Mouse (Mus musculus) kidney, adult 18-20 months (tissue): ENCODE measurements around the gene Specc1l.
"Not testable (repeated sequence)": the region's sequence is repeated elsewhere in the genome, so short reads cannot be mapped to it uniquely, and the experiment has no call there.

Experiments used
- DNase-seq: peaks from one replicate; pipeline ENCODE4 v3.0.0; 2021

The Specc1l gene

GRCm38 (mm10) chr10:75320321-75320720 lies 108.4 kb downstream of the Specc1l start:
- DNase-seq = no peak

DNA sequence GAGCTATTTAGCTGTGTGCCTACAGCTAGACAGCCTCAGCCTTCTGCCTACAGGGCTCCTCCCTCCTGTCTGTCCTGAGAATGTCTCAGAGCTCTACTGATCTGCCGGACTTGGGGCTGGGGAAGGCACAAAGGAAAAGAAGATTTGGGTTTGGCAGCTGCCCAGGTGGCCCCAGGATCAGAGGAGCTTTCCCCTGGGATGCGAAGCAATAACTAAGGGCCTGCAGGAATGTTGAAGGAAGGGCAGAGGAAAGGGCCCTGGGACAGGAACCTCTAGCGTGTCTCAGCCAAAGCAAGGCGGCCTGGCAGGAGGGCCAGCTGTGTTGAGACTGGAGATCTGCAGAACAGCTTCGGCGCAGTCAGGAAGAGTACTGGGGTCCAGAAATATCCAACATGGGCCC lies 111.1 kb downstream of the Specc1l start:
- DNase-seq = no peak

DNA sequence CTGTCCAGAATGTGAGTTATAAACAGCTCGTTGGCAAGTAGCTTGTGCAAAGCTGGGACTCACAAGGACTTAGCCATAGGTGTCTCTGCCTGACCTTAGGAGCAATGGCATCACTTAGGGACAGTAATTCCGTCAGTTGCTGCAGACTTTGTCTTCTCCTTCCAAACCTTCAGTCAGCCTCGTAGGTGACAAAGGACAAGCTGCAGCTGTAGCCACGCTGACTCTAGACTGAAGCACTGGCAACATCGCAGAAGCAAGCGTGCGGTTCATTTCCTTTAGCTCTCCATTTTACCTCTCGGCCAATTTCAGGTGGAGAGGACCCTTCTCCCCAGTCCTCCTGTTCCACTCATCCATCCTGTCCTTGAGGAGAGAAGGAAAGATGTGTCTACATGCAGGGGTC lies 112.1 kb downstream of the Specc1l start:
- no peak for DNase-seq

DNA sequence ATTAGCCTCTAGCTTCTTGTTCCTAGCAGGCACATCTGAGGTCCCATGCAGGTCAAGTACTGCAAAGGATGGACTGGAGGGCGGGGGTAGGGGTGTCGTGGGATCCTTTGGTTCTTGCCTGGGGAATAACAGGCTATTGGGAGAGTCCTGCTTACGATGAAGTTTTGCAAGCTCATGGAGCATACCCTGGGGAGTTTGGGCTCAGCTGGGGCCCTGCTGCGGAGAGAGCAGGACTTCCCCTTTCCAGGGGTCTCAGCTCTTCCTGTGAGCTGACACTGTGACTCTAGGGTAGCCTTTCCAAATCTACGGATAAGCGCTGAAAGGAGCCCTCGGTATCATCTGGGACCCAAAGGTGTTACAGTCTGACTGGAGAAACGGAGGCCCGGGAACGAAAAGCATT lies 112.5 kb downstream of the Specc1l start:
- DNase-seq = no peak

DNA sequence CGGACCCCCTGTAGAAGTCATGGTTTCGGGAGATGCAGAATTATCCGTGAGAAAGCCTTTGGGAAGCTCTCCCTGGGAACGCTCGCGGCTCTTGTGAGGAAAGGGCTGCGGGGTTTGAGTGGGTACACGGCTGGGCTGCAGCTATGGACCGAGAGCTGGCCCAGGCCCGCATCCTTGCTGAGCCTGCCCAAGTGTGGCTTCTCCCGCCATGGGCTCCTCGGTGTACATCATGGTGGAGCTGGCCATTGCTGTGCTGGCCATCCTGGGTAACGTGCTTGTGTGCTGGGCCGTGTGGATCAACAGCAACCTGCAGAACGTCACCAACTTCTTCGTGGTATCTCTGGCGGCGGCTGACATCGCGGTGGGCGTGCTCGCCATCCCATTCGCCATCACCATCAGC lies 113.9 kb downstream of the Specc1l start:
- no peak for DNase-seq

GRCm38 (mm10) chr10:75326553-75326952 lies 114.7 kb downstream of the Specc1l start:
- DNase-seq = peak; percentile 58

DNA sequence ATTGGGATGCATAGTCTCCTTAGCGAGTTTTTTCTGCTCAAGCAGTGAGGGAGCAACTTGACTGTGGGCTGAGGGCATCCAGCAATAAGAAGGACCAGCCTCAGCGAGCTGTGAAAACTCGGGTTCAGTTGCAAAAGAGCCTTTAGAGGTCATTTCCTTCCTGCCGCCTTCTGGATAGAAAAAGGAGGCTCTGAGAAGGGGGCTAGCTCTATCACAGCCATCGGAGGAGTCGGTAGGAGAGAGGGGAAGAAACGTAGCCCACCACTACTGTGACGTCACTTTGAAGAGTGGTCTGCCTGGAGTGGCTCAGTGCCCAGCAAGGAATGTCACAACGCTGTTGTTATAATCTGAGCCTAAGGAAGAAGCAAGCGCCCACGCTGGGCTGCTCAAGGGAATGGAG lies 115.2 kb downstream of the Specc1l start:
- DNase-seq = no peak

- DNase-seq = no peak
Observed at GRCm38 (mm10) chr10:75328201-75328704, 116.4 kb downstream of the Specc1l start.

DNA sequence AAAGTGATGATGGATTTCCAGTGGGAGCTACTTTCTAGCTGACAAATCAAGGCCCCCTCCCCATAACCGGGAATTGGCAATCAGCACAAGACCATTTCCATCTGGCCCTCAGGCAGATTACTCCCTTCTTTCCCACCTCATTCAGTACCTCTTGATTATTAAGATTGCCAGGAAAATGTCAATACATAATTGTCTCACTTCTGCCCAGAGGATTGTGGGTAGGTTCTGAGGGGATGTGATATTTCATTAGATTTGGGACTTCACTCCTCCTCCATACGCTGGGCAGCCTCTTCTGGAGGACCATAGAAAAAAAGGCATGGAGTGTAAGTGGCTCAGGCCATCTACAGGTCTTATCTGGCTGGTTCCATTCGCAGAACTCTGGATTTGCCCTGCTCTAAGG lies 120.4 kb downstream of the Specc1l start:
- no peak for DNase-seq

- DNase-seq = no peak
Observed at GRCm38 (mm10) chr10:75333176-75333776, 121.4 kb downstream of the Specc1l start.

- no peak for DNase-seq
Observed at GRCm38 (mm10) chr10:75334175-75334574, 122.3 kb downstream of the Specc1l start.

DNA sequence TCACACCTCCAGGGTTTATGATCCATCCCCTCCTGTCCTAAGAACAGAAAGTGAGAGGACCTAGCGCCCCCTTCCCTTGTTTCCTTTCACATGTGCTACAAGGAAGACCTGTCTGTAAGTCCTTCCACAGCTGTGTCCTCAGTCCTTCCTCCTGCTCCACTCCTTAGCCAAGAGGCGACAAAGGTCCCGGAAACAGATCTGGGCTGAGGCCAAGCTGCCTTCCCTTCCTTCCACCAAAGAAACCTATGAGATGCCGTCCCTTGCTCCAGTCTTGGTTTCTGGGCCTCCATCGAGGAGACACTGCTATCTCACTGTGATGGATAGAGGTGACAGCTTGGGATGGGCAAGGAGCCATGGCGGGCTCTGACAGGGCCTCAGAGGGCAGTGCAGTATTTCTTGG lies 123.2 kb downstream of the Specc1l start:
- no peak for DNase-seq

DNA sequence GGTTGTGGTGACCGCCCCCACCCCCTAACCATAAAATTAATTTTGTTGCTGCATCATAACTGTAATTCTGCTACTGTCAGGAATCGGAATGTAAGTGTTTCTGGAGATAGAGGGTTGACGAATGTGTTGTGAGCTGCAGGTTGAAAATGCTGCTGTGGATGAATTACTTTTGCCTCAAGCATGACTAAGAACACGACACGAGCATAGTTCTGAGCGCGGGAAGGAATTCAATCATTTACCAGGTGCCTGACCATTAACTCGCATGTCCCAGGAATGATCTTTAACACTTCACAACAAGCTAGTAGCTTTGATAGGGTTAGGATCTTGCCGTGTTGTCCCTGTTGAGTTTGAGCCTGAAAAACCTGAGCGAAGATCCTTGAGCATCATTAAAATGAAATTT lies 125.4 kb downstream of the Specc1l start:
- DNase-seq = peak; percentile 42

GRCm38 (mm10) chr10:75338852-75339251 lies 127.0 kb downstream of the Specc1l start:
- no peak for DNase-seq

GRCm38 (mm10) chr10:75339377-75339776 lies 127.5 kb downstream of the Specc1l start:
- no peak for DNase-seq

GRCm38 (mm10) chr10:75341936-75342335 lies 130.1 kb downstream of the Specc1l start:
- no peak for DNase-seq

DNA sequence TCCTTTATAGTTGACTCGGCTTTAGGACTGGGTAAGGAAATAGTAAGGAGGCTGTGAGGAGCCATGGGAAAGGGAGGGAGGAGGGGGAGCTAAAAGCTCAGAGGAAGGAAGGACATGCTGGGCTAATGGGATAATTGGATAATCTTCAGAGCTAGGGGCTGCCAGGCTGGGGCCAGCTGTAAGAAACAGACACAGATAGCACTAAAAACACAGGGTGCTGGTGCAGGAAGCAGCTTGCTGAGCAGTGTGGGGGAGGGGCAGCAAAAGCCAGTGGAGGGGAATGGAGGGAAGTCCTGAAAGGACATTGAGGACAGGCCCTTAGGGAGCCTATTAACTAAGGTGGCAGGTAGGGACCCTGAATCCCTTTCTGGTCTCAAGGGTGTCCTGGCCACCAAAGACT lies 132.7 kb downstream of the Specc1l start:
- DNase-seq = not testable (repeated sequence)

DNA sequence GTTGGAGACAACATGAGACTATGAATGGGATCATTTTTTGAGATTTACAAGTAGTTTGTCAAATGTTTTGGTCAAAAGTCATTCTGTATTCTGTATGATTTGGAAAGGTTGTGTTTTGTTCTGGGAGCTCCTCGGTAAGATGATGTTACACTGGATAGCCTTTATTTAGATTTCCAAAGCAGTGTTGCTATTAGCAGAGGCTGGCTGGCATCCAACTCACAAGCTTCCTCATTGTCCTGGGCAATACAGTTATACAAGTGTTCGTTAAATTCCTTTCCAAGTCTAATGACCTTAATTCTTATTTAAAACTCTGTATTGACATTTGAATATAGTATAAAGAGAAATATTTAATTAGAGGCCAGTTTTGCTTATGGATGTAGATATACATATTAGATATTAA lies 133.4 kb downstream of the Specc1l start:
- no peak for DNase-seq

GRCm38 (mm10) chr10:75350564-75350963 lies 138.7 kb downstream of the Specc1l start:
- DNase-seq = no peak

DNA sequence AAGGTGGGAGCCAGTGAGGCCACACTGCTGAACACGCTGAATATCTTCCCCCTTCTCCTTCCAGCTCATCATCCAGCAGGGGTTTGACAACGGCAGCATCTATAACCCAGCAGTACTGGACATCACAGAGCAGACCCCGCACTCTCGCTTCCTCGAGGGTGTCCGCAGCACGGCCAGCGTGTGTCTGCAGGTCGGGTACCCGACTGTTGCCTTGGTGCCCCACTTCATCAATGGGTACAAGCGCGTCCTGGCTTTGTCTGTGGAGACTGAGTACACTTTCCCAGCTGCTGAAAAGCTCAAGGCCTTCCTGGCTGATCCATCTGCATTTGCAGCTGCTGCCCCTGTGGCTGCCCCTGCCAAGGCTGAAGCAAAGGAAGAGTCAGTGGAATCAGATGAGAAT lies 140.7 kb downstream of the Specc1l start:
- DNase-seq = no peak

DNA sequence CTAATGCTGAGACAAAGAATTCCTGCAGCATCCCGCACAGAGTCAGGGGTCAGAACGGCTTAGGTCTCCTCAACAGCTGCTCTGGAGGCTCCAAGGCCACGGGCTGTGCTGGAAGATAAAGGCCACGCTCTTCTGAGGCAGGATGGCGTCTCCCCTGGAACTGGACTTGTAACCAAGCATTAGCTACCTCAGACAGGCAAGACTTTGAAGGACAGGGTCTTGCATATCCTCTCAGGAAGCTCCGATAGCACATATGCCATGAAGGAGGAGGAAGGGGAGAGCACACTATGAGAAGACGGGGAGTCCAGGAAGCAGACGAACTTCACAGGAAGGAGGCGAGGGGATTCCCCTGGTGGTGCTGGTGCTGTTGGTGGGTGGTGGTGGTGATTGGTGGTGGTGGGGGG lies 142.0 kb downstream of the Specc1l start:
- DNase-seq = not testable (repeated sequence)

DNA sequence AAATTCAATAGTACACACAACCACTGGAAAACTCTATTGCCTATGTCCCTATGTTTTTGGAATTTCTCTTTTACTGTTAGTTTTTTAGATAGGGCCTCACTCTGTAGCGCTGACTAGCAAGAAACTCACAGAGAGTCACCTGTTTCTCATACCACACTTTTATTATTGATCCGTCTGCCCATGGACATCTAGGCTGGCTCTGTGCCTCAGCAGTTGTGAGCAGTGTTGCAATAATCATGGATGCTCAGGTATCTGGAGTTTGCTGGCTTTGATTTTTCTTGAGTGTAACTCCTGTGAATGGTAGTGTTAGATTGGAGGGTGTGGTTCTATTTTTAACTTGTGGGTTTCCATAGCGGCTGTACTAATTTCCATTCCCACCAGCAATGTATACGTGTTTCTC lies 143.5 kb downstream of the Specc1l start:
- DNase-seq = no peak
